Mouse (Mus musculus): ENCODE measurements around the gene Vmn2r53. TPM values are rescaled to one million over a fixed set of nuclear protein-coding genes. Genes with fewer than 3 reads are reported as not detected.
"Not testable (repeated sequence)": the region's sequence is repeated elsewhere in the genome, so short reads cannot be mapped to it uniquely, and the experiment has no call there.

Vmn2r53 gene
- total RNA-seq (2021) = not detected

GRCm38 (mm10) chr7:12608688-12609087 lies at the start of gene Vmn2r53:
TSS of gene Vmn2r53 (minus strand) at chr7:12608788.
- no peak for DNase-seq
- intact Hi-C loops (cut with DNase I) = no loop called here

DNA sequence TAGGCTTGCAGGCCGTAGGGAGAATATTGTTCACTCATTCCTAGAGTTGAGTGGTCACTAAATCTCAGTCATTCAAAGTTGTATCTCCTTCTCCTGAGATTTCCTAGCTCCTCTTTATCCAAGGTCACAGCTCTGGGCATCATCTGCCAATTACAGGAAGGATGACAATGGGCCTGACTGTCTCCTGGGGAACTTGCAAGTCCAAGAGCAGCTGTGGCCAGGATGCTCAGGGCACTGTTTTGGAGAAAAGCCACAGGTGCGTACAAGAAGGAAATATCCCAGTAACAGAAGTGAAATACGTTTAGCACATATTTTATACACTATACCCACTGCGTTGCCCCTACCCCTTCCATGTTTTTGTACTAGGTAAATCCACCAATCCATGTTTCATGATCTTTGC lies 31.6 kb upstream of the Vmn2r53 start, which contains the start of gene Vmn2r54:
TSS of gene Vmn2r54 (minus strand) at position 101 of the 400 bp plus-strand sequence.
- intact Hi-C loops (cut with DNase I) = not testable (repeated sequence)

More for the DNA sequence above, 31.6 kb upstream of the Vmn2r53 start, which contains the start of gene Vmn2r54:
- DNase-seq = not testable (repeated sequence)

Other genes starting within 250 kb of the Vmn2r53 start
- gene Vmn1r84, start 239.5 kb downstream of the Vmn2r53 start, total RNA-seq (2021) = not detected
- gene Zfp551, start 186.0 kb downstream of the Vmn2r53 start, total RNA-seq (2021) = 1 to 10 TPM; 2.5 TPM
- 10 to 100 TPM; 10.1 to 10.5 TPM for gene Zfp606, start 130.5 kb downstream of the Vmn2r53 start, total RNA-seq (2021)
- gene 2900092C05Rik, start 96.3 kb downstream of the Vmn2r53 start, total RNA-seq (2021) = not detected
- gene Vmn2r54, start 31.5 kb upstream of the Vmn2r53 start, total RNA-seq (2021) = not detected
- not detected for gene Vmn2r55, start 76.2 kb upstream of the Vmn2r53 start, total RNA-seq (2021)
- gene Vmn2r56, start 126.2 kb upstream of the Vmn2r53 start, total RNA-seq (2021) = not detected
- 1 to 10 TPM in 1 of 2 experiments, under 1 TPM in 1; 0.80 to 1.3 TPM for gene Zscan18, start 194.8 kb upstream of the Vmn2r53 start, total RNA-seq (2021)
- 1 to 10 TPM; 4.6 to 5.1 TPM for gene Zfp329, start 210.1 kb upstream of the Vmn2r53 start, total RNA-seq (2021)
- 10 to 100 TPM; 15.4 to 21.5 TPM for gene Zfp110, start 226.0 kb upstream of the Vmn2r53 start, total RNA-seq (2021)

Data from heart, postnatal 36 days (tissue).